Mouse (Mus musculus) megakaryocyte-erythroid progenitor cell, adult 5-6 weeks (primary cell): Measurements from ENCODE around the gene Snapc1. TPM values are rescaled to one million over a fixed set of nuclear protein-coding genes. Genes with fewer than 3 reads are reported as not detected.

ENCODE experiments used
- ATAC-seq: replicated peaks from 2 replicates; pipeline ENCODE4 v1.8.0; 2016; ENCODE audit warnings: mild to moderate bottlenecking, inconsistent platforms; ENCODE audit not compliant: severe bottlenecking, poor library complexity, low FRiP score, low TSS enrichment
- total RNA-seq, 2 experiments: library from RNA; stranded (forward) in 1 of 2; stranded (reverse) in 1 of 2; fragments of 200-1000, 215-1000 nt in 1 of 2; fragments of >200 nt in 1 of 2; fragmentation: Nextera tagmentation in 1 of 2; gene quantifications; 2 replicates each; pipeline ENCODE4 v1.2.3; 2014 to 2017

The Snapc1 gene
- 4.2 and 9.7 TPM in 2 replicates for total RNA-seq (2014; fragmentation: Nextera tagmentation)
- 19.1 and 39.5 TPM in 2 replicates for total RNA-seq (2017)

DNA sequence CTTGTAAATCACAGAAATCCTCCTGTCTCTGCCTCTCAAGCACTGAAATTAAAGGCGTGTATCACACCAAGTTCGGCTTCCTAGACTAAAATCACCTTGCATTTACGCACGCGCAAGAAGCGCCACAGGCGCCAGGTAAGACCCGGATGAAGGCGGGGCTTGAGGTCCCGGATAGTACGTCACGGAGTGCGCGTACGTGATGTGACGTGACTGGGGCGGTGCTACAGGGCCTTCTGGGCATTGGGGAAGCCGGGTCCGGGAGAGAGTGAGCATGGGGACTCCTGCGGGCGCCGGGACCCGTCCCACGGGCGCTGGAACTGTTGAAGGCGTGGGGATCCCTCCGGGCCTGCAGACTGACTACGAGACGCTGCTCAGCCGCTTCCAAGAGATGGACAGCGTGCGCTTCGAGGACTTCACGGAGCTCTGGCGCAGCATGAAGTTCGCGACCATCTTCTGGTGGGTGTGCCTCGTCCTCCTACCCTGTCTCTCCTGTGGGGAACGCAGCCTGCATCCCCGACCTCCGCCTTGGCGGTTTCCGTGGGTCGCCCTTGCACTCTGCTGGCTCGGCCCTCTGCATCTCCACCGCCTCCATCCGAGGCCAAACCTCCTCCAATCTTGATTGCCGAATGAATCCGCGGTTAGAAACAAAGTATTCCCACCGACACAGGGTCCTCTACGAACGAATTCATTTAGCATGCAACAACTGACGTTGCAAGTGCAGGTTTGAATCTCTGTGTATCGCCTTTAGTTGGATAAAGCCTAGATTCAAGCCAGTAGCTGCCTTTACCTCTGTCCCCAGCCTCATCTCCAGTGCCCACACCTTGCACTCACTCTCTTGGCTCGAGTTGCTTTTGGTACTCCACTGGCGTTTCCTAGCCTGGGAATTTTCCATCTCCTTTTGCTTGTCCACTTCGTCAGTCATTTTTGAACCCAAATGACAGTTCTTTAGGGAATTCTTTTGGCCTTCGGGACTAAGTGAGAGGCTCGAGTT lies at the start of gene Snapc1:
TSS of gene Snapc1 (plus strand) at position 191 of the 991 bp plus-strand sequence.
- peak; percentile 99 for ATAC-seq

DNA sequence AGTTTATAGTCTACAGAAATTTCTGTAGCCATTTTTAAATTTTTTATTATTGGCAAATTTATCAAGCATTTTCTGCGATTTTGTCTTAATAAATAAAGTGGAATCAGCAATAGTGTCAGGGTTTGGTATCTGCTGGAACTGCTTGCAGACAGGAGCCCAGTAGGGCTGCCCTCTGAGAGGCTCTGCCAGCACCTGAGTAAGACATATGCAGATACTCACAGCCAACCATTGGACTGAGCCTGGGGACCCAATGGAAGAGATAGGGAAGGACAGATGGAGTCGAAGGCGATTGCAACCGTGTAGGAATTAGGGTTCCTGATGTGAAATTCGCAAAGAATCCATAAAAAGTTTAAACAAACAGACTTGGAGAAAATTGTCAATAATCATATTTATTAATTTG lies 45.8 kb upstream of the Snapc1 start:
- no peak for ATAC-seq

DNA sequence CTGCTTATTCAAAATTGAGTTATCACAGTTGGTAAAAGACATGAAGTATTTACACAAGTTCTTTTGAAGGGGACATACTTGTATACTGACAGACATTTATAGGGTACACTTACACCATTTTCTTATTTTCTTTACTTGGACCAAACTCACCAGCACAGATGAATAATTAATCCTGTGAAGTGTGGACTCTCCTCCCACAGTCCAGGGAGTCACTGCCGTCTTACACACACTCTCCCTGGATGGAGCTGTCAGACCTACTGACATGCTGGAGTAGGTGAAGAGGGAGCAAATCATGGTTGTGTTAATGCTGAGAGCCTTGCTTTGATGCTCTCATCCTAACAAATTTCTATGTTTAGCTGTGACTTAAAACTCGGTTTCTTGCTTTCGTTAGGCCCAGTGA lies 34.0 kb upstream of the Snapc1 start:
- no peak for ATAC-seq

DNA sequence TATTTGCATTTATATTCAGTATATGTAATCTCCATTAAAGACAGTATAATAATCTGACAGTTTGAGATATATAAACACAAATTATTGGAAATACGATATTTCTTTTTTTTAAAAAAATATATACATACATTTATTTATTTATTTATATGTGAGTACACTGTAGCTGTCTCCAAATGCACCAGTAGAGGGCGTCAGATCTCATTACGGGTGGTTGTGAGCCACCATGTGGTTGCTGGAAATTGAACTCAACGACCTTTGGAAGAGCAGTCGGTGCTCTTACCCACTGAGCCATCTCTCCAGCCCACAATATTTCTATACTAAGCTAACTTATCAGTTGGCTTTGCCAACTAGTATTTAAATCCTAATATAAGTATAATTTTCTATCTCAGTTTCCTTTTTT lies 33.0 kb upstream of the Snapc1 start:
- no peak for ATAC-seq

DNA sequence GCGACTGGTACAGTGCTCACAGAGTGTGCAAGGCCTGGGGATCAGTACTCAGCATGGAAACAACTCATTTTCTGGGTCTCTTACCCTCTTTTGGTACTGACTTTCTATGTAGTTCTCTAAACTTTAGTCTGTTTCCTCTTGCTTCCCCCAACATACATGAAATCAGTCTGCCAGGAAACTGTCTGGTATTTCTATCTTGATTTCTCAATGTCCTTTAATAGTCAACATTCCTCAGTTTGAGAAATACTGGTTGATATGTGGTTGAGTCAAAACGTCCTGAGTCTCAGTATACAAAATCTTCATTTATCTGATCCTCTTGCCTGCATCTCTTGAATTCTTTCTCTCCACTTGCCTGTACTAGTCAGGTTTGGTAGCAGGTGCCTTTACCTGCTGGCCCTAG lies 29.8 kb upstream of the Snapc1 start:
- ATAC-seq, result no peak

DNA sequence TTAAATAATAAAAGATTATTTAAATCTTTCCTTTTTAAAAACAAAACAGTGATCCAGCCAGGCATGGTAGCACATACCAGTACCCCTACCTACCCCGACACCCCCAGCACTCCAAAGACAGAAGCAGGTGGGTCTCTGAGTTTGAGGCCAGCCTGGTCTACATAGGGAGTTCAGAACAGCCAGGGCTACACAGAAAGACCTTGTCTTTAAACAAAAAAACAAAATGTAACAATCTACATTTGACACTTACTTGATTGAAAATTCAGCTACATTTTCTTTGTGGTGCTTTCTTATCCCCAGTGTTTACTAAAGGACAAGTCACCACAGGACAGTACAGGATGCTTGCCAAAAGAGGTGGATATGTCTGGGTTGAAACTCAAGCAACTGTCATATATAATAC lies 26.9 kb upstream of the Snapc1 start, which contains the start of gene Gm49321:
TSS of gene Gm49321 (plus strand) at position 301 of the 400 bp plus-strand sequence.
- ATAC-seq, result no peak

DNA sequence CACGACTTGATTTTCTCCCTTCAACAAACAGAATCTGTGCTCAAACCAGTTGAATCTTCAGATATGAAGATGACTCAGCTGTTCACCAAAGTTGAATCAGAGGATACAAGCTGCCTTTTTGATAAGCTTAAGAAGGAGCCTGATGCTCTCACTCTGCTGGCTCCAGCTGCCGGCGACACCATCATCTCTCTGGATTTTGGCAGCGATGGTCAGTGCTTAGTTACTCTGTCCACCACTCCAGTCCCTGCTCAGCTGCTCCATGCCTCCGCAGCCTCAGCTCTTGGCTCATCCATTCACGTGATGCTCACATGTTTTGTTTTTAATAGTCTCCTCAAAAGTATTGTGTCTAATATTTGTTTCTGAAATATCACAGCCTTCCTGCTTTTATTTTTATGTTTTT lies 24.7 kb upstream of the Snapc1 start:
- no peak for ATAC-seq

DNA sequence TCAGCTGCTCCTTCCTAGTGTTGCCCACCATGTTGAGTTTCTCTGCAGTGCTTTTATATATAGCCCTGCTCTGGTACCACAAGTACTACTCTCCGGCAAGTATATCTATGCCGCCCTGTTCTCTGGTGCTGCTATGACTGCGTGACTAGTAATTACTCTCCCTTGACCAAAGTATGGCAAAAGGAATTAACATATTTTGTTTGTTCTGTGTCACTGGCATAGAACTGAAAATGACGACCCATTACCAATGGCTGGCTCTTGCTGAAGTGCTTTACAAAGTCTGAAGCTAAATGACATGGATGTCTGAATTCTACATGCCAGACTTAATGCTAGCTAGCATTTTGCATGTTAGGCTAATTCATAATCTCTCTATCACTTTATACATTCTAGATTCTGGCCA lies 15.9 kb upstream of the Snapc1 start:
- ATAC-seq, result no peak

DNA sequence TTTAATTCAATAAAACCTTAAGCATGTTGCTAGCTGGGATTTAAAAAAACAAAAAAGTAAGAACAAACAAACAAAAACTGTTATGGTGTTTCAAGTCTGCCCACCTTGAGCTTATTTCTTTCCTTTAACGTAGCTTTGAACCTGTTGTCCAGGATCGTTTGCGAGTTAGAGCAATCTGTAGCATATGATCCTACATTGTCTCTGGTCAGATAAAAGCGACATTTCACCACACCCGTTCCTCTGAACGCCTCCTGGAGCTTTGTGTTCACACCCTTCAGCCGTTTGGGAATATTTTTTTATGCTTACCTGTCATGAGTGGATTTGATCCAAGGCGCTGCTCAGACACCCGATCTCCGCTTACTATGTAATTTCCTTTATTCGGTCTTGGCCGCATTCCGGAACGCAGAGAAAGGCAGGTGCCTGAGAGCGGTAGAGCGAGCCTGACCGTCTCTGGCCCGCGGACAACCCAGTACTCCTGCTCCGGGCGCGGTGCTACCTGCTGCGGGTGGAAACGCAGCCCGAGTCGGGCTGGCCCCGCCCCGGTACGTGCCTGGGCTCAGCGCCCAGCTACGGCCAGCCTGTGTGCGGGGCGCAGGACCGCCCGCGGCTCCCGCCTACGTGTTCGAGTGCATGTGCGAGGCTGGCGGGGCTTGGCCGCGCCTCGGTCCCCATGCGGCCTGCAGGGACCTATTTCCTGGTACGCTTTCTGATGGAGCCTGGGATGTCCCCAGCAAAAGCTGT lies 14.8 kb upstream of the Snapc1 start:
- ATAC-seq, result peak; percentile 66

DNA sequence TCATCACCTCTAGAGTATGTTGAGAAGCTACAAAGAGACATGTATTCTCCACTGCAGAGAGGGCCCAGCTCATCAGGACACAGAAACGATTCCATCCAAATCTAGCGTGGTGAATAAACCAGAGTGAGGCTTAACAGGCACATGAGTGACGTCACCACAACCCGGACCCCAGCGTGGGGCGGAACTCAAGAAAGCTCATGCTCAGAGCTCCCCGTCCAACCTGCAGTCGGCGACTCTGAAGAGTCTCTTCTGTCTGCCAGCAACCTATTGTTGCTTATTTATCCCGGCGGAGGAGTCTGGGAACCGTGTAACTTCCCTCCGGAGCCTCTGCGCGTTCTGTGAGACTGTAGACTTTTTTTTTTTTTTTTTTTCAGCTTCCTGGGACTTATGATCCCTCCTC lies 11.4 kb upstream of the Snapc1 start:
- ATAC-seq, result peak; percentile 51; the same call in 1 of the 2 replicates

DNA sequence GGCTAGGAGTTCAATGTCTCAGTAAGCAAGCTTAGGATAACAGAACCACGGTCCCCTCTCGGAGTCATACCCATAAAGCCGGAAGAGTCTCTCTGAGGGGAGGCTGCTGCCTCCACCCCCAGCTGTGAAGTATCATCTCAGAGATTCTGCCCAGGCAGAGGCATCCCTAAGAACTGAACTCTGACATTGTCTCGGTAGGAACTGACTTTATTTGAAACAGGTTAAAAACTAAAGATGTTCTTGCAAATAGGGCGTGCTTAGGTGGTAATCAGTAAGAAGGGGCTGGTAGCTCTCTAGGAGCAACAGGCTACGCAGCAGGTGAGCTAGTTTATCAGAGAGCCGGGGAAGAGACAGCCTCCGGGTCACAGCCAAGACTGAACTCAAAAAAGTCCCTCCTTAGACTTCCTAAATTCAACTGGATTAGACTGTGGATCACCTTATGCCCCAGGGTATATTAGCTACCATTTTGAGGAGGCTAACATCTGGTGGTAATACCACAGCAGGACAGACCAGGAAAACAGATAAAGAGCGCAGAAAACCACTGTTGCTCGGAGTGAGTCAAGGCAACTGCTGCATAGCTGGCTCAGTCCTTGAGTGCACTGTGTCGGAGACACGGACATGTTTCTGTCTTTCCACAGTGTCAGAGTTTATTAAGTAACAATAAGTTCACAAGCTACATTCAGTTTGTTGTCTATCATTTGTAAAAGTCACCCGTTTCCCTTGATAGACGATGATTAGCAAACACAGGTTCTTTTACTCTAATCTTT lies 10.7 kb upstream of the Snapc1 start:
- peak; percentile 83 for ATAC-seq

DNA sequence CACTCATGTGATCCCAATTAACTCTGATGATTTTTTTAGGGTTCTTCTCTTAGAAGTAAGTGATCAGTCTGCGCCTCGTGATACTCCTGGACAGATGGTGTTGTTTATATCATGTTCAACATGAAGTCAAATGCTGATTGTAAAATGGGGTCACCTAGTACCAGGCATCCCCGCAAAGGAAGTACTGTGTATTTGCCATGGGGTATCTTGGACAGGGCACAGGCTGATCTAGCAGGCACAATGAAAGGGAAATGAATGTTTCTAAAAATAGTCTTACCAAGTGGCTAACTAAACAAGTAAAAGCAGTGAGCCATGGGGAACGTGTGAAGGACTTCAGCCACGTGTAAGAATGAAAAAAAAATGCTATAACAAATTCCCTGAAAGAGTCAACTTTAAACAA lies 9.5 kb upstream of the Snapc1 start:
- no peak for ATAC-seq

DNA sequence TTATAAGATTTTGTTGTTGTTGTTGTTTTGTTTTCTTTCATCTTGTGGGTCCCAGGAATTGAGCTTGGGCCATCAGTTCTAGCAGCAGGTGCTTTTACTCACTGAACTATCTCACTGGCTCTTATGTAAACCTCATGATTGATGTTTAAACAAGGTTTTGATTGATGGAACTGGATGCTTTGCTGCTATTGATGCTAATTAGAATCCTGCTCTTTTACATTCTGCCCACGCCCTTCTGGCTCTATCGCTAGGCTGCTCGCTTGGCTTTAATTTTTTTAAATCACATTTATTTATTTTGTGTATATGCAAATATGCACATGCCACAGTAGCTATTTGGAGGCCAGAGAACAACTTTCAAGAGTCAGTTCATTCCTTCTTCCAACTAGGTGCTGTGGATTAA lies 6.6 kb upstream of the Snapc1 start:
- no peak for ATAC-seq

DNA sequence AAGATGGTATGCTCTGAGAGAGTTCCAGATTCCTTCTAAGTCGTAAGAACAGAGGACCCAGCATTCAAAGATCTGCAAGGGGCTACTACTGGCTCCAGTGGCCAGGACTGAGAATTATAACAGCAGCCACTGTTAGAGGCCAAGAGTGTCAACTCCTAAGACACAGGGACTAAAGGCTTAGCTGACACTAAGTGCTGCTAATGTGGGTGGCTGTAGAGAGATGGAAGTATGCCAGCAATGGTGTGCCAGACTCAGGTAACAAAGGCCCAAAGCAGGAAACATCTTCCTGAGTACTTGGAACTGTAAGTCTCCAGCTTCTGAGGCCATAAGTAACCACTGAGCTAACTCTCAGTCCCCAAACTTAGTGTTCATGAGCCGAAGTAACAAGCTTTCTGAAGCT lies 5.5 kb upstream of the Snapc1 start:
- ATAC-seq, result no peak

DNA sequence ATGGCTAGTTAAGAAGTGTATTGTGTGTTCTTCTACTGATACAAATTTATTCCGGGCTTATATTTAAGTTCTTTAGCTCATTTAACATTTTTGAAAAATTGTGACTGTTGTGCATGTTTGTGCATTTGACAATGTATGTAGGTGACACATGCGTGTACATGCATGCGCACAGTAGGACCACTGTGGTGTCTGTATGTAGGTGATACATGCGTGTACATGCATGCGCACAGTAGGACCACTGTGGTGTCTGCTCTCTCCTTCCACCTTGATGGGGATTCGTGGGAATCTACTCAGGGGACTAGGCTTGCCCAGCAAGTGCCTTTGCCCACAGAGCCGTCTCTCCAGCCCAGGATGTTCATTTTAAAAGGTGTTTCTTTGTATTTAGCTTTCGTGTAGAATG lies 4.9 kb downstream of the Snapc1 start:
- ATAC-seq, result no peak

DNA sequence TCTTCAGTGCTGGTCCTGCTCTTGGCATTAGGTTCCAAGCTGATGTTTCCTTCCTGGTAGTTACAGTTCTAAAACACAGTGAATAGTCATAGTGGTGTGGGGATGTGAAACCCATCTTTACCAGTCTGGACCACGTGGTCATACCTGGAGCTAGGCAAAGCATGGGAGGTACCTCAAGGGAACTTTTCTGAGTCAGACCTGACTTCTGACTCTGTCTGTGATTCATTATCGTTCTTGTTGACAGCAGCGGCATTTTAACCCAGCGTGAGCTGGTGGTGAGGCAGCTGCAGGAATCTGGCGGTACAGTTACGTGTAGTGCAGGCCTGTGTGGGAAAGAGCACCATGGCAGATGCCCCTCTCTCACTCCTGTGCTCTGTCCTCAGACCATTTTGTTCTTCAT lies 10.3 kb downstream of the Snapc1 start:
- no peak for ATAC-seq

DNA sequence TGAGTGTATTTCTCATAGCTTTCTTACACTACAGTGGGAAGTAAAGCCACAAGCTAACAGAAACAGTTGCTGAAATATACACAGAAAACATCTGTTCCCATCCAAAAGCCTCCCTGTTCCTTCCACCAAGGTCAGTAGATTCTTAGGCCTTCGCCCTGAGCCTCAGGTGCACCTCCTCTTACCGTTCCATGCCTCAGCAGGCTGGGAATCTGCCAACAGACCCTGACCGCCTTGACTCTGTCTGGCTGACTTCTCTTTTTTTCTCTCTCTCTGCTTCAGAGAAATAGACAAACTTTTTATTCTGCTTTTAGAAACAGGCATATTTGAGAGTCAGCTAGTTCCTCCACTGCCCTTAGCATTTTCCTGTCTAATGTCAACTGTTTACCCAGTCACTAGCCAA lies 13.9 kb downstream of the Snapc1 start:
- ATAC-seq, result no peak

DNA sequence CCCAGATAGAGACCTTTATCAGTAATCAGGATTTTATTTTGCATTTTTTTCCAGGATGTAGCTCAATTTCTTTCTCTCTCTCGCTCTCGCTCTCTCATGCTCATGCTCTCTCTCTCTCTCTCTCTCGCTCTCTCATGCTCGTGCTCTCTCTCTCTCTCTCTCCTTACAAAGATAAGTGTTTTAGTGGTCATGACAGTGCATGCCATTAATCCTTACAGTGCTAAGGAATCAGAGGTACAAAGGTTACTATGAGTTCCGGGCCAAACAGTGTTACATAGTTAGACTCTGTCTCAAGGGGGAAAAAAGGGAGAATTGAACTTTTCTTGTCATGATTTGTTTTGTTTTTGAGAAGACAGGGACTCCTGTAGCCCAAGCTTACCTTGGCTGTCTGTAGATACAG lies 15.4 kb downstream of the Snapc1 start:
- ATAC-seq, result no peak

DNA sequence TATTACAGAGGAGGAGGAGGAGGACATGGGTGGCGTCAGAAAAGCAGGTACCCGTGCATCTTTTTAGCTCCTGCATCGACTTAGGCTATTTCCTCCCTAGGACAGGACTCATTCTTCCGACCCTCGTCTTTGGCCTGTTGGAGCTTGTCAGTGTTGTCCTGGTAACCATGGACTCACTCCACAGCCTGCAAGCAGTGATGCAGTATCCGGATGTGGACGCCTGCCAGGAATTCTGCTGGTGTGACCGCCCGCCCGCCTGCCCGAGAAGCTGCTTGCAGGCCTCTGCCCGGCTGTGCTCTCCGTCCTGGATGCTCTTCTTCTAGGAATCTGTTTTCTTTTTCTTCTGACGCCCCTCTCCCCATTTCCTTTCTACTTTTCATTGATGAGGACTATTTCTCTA lies 18.3 kb downstream of the Snapc1 start:
- ATAC-seq, result no peak

DNA sequence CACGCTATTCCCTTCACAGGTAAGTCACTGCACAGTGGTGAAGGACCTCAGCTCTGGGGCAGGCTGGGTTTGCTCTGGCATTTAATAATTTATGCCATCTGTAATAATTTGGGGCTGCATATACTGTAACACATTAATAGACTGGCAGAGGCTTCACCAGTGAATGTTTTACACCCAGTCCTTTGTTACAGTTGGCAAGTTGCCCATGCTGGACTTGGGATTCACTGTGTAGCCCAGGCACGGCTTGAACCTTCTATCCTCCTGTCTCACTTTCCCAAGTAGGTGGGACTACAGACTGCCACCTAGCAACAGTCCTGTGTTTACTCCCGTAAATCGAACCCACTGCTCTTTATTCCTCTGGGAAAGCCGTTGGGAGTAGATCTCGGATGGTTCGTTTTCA lies 22.0 kb downstream of the Snapc1 start:
- no peak for ATAC-seq
